Mouse (Mus musculus) liver, embryonic 14.5 days (tissue): ENCODE measurements around the gene Ankrd39.

Experiments used
- CTCF ChIP-seq: IDR thresholded peaks from 2 replicates; pipeline ENCODE4 v1.5.1; 2016; ENCODE audit warnings: antibody characterized with exemption, low read depth, control low read depth
- EP300 ChIP-seq: IDR thresholded peaks from 2 replicates; pipeline ENCODE4 v1.6.1; 2016; ENCODE audit warnings: antibody characterized with exemption, low read depth

DNA sequence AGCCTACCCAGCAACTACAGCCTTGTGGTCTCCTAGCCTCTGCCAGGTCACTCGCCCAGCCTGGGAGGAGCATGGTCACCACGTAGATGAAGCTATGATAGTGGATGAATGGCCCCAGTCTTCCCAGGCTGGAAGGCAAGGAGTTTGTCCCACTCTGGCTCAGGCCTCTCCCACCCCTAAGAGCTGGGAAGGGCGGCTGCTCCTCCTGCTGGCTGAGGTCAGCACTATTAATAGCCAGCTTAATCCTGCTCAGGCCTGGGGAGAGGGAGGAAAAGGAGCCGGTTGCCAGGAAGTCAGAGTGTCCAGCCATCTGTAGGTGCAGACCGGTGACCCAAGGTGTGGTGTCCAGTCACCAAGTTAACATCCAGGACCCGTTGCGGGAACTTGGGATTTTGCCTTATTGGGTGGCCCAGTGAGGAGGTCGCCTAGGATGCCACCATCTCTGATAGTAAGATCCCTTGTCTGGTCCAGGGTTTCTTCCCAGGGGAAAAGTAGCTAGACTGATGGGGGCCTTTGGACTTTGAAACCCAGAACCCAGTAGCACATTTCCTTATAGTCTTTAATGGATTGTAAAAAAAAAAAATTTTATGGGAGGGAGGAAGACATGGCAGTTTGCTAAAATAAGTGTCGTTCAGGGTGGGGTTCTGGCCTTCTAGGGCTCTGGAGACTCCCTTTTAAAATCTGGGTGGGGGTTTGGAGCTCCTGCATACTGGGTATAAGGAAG, 54.7 kb downstream of the Ankrd39 start:
- TF ChIP-seq CTCF = peak; percentile 56
- TF ChIP-seq EP300 = no peak
